Mouse (Mus musculus): ENCODE results near the gene Fto.

The Fto gene

DNA sequence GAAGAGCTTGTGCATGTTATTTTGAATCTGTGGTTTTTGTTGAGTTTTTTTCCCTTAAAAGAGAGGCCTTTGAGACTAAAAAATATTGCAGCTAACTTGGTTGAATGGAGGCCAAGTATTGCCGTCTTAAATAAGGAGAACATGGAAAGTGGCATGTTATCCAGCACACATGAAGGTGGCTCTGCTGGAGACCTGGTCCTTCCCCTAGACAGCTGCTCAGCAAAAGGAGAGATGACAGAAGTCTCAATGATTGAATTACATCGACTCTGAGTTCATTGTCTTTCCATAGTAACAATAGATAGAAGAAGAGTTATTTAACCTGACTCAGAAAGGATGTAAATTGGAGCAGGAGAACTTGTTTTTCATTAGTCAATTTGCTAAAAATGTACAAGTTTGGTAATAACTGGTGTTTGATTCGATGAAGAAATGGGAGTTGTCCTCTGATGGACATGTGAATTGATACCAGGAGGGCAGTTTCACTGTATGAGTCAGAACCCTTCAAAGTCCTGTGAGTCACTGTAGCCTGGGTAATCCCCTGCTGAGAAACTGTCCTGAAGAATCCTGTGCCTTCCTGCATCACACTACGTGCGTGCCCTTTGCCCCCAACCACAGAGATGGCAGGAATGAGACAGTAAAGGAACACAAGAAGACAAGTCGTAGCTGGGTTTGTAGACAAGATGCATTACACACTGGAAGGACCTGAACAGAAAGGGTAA is 82.2 kb downstream of the Fto start:
- DNase-seq = peak in 1 of 2 experiments; percentile 2

DNA sequence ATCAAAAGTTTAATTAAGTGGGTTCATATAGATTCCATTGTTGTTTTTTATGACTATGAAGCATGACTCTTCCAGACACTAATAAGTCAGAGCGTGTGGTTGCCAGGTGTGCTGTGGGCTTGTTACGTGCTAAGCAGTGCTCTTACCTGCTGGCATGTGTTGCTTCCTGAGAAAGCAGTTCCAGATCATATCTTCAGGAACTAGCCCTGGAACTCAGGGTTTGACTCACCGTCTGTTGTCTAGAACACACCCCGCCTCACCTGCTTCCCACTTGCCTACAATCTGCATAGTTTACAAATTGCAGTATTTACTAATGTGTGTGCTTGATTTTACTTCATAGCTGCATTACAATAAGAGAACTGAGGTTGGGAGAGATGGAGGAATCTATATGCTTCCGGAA is 84.7 kb downstream of the Fto start:
- peak in 1 of 2 experiments; percentile 8 for DNase-seq

DNA sequence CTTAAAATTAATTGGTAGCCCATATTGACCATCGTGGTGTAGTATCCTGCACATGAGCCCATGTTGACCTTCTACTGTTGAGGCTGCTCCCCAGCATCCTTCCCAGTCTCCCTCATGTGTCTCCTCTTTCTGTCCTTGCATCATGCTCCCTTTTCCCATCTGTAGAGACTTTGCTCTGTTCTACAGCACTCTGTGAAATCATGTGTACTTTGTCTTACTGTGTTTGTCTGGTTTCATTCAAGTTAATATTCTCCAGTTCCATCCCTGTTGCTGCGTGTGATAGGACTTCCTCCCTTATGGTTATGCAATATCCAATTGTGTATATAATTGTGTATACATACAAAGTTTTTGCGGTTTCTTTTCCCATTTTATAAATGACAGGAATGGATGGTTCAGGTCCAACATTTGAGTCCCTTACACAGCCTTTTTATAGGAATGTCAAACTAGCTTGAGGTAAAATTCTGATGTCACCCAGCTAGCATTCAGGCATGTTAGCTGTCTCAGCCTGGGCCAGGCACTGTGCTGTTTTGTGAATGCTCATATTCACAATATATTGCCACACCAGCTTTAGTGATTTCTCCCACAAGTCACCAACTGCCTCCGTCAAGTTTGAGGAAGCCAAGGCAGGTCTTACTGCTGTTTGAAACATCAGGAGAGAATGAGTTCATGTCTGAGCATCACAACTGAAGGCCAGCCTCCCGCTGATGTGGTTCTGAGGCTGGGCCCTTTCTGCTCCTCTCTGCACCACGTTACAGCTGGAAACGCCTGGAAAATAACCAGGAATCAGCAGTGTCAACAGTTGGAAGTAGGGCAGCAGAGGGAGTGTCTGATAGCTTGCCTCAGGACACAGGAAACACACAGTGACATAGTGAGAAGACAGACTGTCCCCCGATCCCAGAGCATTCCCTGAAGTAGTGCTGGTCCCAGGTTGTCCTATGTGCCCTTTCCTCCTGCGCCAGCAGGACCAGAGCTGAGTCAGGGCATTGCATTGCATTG is 90.0 kb downstream of the Fto start:
- DNase-seq = no peak

DNA sequence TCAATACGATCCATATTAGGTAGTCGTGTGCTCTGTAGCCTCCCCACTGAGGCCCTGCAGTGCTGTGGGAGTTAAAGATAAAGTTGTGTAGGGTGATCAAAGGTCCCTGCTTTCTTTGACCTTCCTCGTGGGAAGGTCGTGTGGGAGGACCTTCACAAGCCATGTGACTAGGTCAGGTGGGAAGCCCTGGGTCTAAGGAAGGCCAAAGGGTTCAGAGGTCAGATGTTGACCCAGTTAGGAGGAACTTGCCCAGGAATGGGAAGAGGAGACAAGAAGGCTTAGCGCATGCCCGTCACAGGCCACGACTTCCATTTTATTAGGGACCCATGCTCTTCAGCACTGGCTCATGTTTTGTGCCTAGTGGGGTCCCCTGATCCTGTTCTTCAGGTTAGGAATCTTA is 91.0 kb downstream of the Fto start:
- DNase-seq = no peak

DNA sequence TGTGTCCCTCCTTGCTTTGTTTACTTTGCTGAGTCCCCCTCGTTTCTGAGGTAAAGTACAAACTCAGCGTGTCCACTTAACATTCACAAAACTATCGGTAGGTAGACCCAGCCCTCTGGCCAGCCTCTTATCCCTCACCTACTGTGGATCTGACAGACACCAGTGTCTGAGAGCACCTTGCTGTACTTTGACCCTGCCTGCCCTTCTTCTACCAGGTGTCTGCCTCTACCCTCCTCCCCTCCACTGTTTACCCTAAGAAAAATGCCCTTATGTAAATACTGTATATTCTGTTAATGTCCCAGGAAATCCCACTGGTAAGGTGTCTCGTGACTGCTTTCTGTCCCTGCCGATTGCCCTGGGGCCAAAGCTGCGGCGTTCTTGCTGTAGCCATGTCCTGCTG is 91.8 kb downstream of the Fto start:
- DNase-seq = no peak

DNA sequence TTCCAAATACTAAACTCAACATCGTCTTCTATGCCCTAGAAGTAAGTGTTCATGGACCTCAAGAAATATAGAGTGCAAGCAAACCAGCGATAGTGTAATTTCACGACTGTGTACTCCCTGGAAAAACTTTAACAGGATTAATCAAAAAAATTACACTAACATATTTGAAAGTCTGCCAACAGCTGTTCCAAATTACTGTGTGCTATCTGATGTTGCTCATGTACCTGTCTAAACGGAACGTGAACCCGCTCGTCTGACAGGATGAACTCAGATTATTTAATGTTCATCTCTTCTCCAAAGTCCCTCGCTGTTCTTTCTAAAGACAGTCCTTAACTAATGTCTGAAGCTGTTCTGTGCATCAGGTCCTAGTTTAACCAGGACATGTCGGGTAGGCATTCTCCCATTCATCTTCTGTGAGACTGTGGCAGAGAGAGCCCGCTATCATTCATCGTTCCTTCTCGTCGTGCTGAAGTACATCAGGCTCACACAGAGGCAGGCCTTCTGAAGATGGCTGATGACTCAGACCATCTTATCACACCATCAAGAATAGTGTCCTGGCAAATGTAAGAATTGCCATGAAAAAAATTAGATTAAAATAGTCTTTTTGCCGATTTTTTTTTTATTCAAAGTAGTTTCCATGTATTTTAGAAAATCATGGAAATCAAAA is 93.4 kb downstream of the Fto start:
- DNase-seq = no peak

DNA sequence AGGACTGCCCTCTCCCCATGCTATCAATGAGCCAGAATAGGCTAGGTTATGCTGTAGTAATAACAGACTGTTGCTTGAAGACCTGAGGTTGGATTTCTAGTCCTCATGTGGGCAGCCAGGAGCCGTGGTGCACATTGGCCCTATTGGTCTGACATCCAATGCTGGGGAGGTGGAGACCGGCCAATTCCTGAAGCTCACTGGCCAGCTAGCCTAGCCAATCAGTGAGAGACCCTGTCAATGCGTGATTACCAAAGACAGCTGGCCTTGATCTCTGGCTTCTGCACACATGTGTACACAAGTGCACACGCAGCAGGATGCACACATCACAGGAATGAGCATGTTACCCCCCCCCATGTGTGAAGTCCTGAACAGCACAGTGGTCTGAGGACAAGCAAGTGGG is 94.6 kb downstream of the Fto start:
- no peak for DNase-seq

DNA sequence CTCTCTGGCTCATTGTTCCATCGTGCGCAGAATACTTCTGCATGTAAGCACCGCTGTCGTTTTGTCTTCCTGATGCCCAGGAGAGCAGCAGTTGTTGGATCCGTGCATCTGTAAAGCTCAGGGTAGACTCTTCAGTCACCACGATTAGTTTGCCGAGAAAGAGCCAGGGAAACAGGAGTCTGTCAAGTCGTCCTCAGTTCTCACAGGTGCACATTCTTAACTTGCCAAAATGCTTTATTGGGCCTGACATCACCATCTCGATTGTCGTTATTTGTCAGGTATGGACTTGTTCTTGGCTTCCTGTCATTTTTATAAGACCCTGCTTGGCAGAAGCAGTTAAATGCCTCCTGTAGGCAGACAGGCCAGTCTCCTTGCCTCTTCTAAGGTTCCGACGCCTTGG is 96.7 kb downstream of the Fto start:
- no peak for DNase-seq

DNA sequence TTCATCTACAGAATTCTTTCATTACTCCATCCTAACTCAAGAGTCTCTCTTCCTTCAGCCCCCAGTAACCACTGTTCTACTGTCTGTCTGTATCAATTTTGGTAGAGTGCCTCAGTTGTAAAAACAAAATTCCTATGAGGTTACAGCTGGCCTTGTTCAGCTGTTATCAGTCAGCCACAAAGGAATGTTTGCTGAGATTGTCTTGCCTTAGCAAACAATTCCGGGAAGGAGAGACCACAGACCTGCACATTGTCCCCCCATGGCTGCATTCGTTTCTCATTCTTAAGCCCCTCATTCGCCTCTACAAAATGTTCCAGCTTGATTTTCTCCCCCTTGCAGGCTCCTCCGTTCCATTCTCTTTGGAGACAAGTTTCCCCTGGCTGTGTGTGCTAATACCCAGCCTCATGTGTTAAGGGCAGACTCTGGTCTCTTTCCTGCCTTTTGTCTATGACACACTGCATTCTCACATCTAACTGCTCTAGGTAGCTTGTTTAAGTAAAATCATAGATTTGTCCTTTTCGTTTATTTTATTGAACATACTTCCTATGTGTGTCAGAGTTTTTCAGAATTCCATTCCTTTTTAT is 111.3 kb downstream of the Fto start:
- DNase-seq = no peak

DNA sequence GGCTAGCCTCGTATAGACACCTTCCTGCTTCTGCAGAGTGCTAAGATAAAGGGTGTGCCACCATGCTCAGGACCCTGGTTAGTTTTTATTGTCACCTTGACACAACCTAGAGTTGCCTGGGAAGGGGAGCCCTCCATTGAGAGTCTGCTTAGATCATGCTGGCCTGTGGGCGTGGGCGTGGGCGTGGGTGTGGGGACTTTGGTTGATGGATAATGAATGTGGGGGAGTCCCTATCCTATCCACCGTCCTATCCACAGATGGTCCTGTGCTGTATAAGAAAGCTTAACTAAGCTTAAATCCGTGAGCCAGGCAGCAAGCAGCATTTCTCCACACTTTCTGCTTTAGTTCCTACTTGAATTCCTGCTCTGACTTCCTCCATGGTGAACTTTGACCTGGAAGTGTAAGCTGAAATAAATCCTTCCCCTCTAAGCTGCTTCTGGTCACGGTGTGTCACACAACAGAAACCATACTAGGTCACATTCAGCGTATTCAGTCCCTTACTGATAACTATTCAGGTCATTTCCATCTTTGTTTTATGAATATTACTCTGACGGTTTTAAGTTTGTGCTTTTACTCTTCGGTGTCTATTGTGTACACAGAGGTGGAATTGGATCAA is 112.0 kb downstream of the Fto start:
- DNase-seq = no peak

DNA sequence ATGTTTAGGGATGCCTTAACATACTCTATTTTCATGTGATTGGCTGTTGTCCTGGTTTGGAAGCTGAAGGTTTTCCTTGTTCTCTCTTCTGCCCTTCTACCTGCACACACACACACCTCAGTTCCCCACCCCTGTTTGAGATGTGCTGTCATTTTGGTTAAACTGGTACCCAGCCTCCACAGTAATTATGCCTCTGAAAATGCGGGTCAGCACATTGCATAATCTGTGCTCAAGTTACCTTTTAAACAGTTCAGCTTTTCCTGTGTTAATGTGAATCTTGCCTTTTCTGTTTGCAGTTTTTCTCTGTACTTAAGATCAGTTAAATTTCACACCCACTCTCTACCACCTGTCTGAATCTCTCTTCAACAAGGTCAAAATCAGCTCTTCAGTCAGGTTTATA is 113.2 kb downstream of the Fto start:
- DNase-seq = no peak

DNA sequence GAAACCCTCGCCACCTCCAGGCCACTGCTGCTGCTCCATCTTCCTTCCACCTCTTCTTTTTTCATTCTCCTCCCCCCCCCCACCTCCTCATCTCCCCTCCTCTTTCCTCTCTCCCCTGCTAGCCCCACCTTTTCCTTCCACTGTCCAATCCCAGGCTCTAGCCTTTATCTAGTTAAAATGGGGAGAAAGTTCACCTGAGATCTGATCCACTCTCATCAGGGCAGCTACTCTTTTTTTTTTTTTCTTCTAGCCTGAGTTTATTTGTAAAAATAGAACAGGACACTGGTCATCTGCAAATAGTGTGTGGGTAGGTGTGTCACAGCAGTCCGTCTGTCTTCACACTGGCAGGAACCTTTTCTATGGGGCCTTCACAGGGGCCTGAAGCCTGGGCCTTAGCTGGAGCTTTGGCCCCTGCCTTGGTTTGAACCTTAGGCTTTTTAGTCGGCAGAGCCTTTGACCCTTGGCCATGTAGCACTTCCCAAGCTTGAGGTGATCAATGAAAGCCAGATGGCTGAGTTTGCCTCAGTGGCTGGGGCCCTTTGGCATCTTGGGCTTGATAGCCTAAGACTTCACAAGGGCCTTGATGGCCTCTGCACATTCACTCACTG is 117.1 kb downstream of the Fto start:
- no peak for DNase-seq

DNA sequence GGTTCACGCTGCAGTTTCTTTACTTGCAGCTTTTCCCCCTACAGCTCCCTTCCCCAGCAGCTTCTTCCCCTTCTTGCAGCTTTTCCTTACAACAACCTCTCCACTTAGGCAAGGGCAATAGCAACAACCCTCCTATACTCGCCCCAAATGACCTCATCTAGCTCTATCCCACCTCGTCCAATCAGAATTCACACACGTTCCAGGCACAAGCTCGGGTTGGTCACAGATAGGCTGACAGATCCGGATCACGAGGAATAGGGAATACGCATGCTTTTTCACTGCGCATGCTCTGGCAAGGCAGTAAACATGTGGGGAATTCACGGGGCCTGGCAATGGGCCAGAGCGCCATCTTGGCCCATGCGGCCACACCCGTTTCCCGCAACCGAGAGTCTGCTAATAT is 122.7 kb downstream of the Fto start:
- no peak for DNase-seq

DNA sequence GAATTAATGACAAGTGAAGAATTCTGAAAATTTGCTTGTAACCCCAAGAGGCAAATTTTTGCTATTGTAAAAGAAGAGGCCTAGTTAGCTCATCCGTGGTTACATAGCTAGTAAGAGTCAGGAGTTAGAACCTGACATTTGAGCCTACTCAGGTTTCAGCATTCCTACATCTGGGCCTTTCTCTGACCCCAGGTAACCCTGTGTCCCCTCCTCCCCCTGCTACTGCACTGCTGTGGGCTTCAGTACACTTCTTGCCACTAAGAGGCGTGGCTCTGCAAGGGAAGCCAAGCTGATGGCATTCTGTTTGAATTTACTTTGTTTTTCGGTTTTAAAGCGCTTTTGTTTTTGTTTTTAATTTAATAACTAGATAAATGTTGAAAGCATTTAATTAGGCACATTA is 130.6 kb downstream of the Fto start:
- DNase-seq = no peak

DNA sequence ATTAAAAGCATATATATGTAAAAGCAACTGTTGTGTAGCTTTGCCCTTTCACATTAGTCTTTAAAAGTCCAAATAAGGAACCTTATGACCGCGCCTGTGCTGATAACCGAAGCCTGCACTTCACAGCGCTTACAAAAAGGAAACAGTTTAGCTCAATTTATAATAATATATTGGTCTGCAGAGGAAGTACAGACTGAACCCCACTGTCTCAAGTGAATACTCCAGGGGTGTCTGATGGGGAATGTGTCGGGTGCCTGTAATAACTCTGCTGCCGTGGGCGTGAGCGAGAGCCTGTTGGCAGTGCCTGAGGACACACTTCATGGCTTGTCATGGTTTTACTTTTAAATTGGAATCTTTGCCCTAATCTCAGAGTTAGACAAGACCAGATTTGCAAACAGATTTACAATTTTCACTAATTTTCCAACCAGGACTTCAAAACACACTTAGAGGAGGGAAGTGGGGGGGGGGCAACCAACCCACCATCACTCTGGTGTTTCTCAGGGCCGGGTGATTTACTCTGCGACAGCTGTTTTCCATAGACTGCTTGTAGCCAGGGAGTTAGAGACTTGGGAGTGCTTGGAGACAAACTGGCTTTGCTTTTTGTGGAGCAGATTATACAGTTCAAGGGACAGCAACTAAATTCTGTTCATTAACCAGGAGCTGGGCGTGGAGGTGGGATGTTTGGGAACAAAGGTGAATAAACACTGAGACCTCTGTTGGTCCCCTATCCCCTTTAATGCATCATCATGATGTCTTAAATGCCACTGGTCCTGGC is 131.5 kb downstream of the Fto start:
- DNase-seq = no peak

DNA sequence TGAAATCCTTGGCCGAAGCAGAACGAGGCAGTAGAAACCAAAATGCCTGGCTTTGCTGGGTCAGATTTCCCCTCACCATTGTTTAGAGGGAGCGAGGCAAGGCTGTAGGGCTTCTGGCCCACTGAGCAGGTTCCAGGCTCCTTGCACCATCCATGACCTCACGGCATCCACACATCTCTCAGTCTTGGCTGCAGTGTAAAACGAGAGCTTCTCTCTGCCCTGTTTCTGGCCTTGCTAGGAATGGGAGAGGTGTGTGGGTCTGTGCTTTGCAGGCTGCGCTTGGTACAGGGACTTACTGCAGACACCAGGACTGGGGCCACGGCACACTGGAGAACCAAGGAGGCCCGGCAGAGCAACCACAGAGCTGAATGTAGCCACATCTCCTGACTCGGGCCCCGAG is 132.2 kb downstream of the Fto start:
- no peak for DNase-seq

DNA sequence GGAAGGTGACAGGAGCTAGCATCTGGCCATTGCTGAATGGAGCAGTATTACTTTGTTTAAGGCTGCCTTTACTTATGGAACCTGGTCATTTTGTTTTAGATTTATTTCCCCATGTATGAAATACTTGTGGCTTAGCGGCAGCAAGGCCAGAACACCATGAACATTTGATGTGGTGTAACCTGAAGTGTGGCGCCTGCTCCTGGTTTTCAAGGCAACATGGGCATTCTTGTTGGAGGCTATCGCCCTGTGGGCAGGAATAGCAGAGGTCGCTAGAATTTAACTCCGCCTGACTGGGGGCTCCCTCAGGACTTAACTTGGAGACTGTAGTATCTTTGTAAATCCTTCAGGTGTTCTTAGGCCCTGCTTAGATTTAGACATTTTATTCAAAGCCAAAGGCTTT is 132.7 kb downstream of the Fto start:
- no peak for DNase-seq

DNA sequence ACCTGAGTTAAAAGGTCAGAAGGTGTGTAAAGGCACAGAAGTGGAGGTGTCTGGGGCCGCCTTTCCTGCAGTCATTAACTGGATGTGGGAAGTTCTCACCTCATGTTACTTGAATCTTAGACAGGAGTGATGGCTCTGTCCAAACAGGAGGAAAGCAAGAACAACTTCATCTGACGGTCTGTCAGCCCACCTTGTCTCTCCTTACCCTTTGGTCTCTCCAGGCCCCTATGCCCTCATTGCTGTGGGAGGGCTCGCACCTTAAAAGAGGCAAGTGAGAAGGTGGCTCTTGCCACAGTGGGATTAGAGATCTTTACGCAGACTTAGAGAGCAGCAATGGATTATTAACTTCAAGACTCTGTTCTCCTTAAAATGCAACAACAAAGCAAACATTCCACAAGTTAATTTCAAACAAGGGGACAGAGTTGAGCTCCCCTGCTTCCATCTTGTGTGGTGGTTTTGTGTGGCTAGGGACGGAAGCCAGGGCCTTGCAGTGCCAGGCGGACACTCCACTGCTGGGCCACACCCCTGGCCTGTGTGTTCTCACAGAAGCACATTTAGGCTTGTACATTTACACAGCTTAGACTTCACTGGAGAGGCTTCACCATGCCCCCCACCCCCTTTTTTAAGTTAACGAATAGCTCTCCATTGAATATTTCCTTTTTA is 135.5 kb downstream of the Fto start:
- peak in 1 of 2 experiments; percentile 48 for DNase-seq

DNA sequence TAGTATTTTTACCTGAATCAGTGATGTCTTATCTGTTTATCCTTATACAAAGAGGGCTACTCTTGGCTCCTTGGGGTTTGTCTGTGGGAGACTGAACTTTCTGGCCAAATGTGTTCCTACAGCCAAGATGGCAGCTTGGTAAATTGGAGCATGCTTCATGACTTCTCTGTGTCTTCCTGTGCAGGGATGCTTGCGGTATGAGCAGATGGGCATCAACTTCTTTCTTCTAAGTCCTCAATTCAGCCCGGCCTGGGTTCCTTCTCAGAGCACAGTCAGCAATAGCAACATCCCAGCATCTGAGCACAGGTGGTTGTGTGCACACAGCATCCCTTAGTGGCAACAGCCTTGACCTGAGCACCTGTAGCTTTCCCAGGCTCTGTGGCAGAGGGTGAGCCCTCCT is 141.6 kb downstream of the Fto start:
- DNase-seq = no peak

DNA sequence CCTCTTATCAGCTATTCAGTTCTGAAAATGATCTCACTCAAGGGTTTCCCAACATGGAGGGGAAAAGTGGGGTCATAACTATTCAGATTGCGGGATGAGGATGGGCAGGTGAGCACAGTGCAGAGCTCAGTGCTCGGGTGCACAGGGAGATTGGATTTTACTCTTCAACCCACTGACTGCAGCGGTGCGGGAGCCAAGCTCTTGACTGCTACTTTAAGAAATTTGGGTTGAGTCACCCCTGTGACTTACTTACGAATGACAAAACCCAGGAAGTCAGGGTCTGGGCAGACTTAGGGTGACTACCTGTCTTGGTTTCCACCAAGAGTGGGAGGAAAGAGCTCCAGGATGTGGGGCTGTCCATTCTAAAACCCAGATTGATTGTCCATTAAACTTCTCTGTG is 142.3 kb downstream of the Fto start:
- no peak for DNase-seq

DNA sequence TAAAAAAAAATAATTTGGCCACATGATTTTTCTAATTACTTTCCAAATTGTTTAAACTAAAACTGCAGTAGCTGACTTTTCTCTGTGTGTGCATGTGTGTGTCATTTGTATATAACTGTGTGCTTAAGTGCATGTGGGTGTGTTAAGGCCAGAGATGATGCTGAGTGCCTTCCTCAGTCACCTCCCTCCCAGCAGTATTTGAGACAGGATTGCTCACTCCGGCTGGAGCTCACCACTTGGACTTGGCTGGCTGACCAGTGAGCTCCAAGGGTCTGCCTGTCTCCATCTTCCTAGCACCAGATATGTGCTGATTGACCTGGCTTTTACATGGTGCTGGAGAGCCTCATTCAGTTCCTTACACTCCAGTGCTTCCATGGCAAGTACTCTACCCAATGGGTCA is 144.7 kb downstream of the Fto start:
- DNase-seq = no peak
